Mouse (Mus musculus) hindbrain, embryonic 12.5 days (tissue): ENCODE measurements at regions not wholly inside any gene's neighbourhood (a gene's known extent, or its start where the extent isn't known, plus 50 kb on each side); places are given as distances from the start of the nearest gene placed in this dataset.

Experiments used
- ATAC-seq: fragments of 200-750 bp; cut with Nextera tagmentation; 2 replicates; pipeline ENCODE4 v1.8.0; 2017; ENCODE audit warnings: moderate TSS enrichment; ENCODE audit not compliant: low FRiP score
- H3K27ac ChIP-seq: fragments of 300-500 bp; sonication (generic); 2 replicates; pipeline ENCODE4 v1.5.1; 2016; ENCODE audit warnings: mild to moderate bottlenecking
- H3K27me3 ChIP-seq: fragments of 300-500 bp; sonication (generic); 2 replicates; pipeline ENCODE4 v1.6.1; 2016; ENCODE audit warnings: mild to moderate bottlenecking
- H3K36me3 ChIP-seq: fragments of 300-500 bp; sonication (generic); 2 replicates; pipeline ENCODE4 v1.6.1; 2016; ENCODE audit warnings: mild to moderate bottlenecking
- H3K4me1 ChIP-seq: fragments of 300-500 bp; sonication (generic); 2 replicates; pipeline ENCODE4 v1.6.1; 2016
- H3K4me2 ChIP-seq: fragments of 300-500 bp; sonication (generic); replicated peaks from 2 replicates; pipeline ENCODE4 v1.6.1; 2016; ENCODE audit warnings: mild to moderate bottlenecking
- H3K4me3 ChIP-seq: fragments of 300-500 bp; sonication (generic); 2 replicates; pipeline ENCODE4 v1.5.1; 2016; ENCODE audit warnings: mild to moderate bottlenecking
- H3K9ac ChIP-seq: fragments of 300-500 bp; sonication (generic); 2 replicates; pipeline ENCODE4 v1.6.1; 2016; ENCODE audit warnings: mild to moderate bottlenecking, moderate library complexity
- H3K9me3 ChIP-seq: fragments of 300-500 bp; sonication (generic); replicated peaks from 2 replicates; pipeline ENCODE4 v1.6.1; 2016; ENCODE audit warnings: mild to moderate bottlenecking
- WGBS: fragments of 180-500 bp; shearing (Covaris S2); methylation state at CpG from one replicate; pipeline ENCODE4 v1.1.7; 2016; 5-methylcytosine and 5-hydroxymethylcytosine counted together

DNA sequence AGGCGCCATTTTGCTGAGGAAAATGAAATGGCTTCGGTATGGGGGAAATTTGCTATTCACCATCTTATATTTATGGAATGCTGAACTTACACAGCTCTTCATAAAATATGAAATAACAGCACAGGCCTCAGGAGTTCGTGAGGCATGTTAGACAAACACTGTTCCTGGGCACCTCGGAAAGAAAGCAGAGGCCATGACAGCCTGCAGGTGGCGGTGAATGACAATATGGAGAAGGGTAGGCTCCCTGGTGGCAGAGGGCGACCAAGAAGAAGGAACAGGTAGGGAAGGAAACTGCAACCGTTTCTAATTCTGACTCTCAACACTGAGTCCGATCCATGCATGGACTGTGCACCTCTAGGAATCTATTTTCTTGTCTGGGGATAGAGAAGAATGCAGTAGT is 553.6 kb upstream of the Tmpo start:
- no peak for ATAC-seq
- no peak overlapping the region for H3K9ac ChIP-seq
- no peaks in the 10 kb centered on the region for H3K4me1 ChIP-seq
- no peak overlapping the region for H3K4me3 ChIP-seq
- WGBS, result 79% methylated on average over 8 of the region's 8 CpGs
- H3K9me3 ChIP-seq, result no peaks in the 10 kb centered on the region
- no peak overlapping the region for H3K27ac ChIP-seq
- H3K4me2 ChIP-seq, result no peak overlapping the region
- H3K36me3 ChIP-seq, result no peaks in the 10 kb centered on the region
- no peaks in the 10 kb centered on the region for H3K27me3 ChIP-seq

DNA sequence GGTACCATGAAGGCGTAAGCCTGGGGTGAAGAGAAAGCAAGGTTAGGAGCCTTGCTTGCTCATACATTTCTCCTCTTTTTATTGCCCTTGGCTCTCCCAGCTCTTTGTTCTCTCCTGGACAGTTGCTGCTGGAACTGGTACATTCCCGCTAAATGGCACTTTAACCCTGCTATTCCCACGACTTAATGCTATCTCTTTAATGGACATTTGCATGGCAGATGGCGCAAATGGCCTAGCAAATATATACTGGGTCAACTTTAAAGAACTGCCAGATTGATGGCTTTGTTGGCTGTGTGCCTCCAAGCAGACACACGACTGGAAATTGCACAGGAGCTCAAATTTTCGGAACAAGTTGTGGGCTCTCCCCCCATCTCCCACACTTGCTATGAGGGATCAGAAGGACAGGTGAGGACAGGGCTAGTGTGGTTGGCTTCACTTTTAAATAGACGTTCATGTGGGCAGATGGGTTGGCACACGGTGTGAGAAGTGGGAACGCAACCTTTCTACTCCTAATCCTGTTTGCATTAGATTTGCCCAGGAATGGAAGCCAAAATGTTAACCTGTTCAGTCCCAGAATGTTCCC is 551.0 kb upstream of the Tmpo start:
- H3K27ac ChIP-seq, result no peak overlapping the region
- WGBS, result 78% methylated on average over 9 of the region's 9 CpGs
- no peak for ATAC-seq
- no peaks in the 10 kb centered on the region for H3K36me3 ChIP-seq
- H3K4me3 ChIP-seq, result no peak overlapping the region
- H3K4me2 ChIP-seq, result no peak overlapping the region
- no peaks in the 10 kb centered on the region for H3K9me3 ChIP-seq
- no peak overlapping the region for H3K9ac ChIP-seq
- no peaks in the 10 kb centered on the region for H3K4me1 ChIP-seq
- no peaks in the 10 kb centered on the region for H3K27me3 ChIP-seq

DNA sequence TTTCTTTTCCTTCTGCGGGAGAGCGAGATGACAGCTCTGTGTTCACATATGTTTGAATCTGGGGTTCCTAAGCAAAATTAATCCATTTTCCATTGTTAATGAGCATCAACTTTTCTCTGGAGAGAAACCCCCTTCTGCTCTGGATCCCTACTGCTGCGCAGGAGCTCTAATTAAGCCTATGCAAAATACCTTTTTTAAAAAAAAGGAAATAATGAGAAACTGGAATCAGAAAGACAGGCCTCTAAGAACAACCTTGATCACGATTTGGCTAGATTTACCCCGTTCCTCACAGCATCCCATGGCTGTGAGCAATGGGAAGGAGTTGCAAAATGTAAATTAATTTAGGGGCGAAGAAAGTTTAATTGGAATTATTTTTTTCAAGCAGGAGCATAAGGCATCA is 548.9 kb upstream of the Tmpo start:
- WGBS, result 81% methylated on average over 6 of the region's 6 CpGs
- H3K4me3 ChIP-seq, result no peak overlapping the region

GRCm38 (mm10) chr10:91719561-91720371 is 538.7 kb upstream of the Tmpo start:
- no peak overlapping the region for H3K27ac ChIP-seq
- peak; percentile 38; the same call in 1 of the 2 replicates for ATAC-seq

More for the DNA sequence above, 548.9 kb upstream of the Tmpo start:
- H3K27me3 ChIP-seq, result no peaks in the 10 kb centered on the region
- H3K27ac ChIP-seq, result no peak overlapping the region
- no peaks in the 10 kb centered on the region for H3K4me1 ChIP-seq
- H3K9me3 ChIP-seq, result no peaks in the 10 kb centered on the region
- H3K4me2 ChIP-seq, result no peak overlapping the region
- no peak overlapping the region for H3K9ac ChIP-seq
- ATAC-seq, result no peak
- no peaks in the 10 kb centered on the region for H3K36me3 ChIP-seq

GRCm38 (mm10) chr10:91716604-91717003 is 535.5 kb upstream of the Tmpo start:
- no peaks in the 10 kb centered on the region for H3K36me3 ChIP-seq
- no peak overlapping the region for H3K9ac ChIP-seq
- H3K4me2 ChIP-seq, result no peak overlapping the region
- H3K27ac ChIP-seq, result peak overlapping the region; percentile 58; the same call in 1 of the 2 replicates
- 0 out of 2 replicates have a peak, but pooled peaks cover 3% of the 10 kb centered on the region for H3K4me1 ChIP-seq
- H3K4me3 ChIP-seq, result no peak overlapping the region
- no peaks in the 10 kb centered on the region for H3K9me3 ChIP-seq
- H3K27me3 ChIP-seq, result no peaks in the 10 kb centered on the region
- 77% methylated on average over 7 of the region's 7 CpGs for WGBS
- ATAC-seq, result no peak

More at GRCm38 (mm10) chr10:91719561-91720371, 538.7 kb upstream of the Tmpo start:
- Histone ChIP-seq H3K4me1 (0 out of 2 replicates have a peak, but pooled peaks cover 3% of the 10 kb centered on the region), H3K27me3 (no peaks in the 10 kb centered on the region), H3K4me2 (no peak overlapping the region), H3K36me3 (no peaks in the 10 kb centered on the region), H3K9ac (no peak overlapping the region), H3K9me3 (no peaks in the 10 kb centered on the region), H3K4me3 (no peak overlapping the region)
- WGBS, result 83% methylated on average over 9 of the region's 9 CpGs

GRCm38 (mm10) chr10:91714648-91715047 is 533.5 kb upstream of the Tmpo start:
- Histone ChIP-seq H3K36me3 (no peaks in the 10 kb centered on the region), H3K4me1 (0 out of 2 replicates have a peak, but pooled peaks cover 3% of the 10 kb centered on the region), H3K9ac (no peak overlapping the region), H3K4me3 (no peak overlapping the region), H3K27ac (no peak overlapping the region), H3K9me3 (no peaks in the 10 kb centered on the region), H3K4me2 (no peak overlapping the region), H3K27me3 (no peaks in the 10 kb centered on the region)
- WGBS, result 87% methylated on average over 3 of the region's 3 CpGs
- ATAC-seq, result no peak

DNA sequence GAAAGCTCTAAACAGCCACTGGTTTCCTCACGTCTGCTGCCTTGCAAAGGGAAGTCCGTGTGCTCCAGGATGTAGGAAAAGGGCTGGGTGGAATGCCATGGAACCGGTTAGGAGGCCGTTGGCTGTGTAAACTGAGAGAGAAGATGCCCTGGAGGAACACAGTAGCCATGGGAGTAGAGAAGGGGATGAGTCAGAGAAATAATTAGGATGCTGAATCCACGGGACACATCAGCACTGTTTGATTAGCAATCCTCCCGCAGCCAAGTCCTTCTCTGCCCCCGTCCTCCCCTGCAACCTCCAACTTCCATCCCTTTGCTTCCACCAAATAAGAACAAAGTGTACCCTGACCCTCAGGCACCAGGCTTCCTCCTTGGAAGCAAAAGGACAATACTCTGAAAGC is 532.4 kb upstream of the Tmpo start:
- H3K4me1 ChIP-seq, result 0 out of 2 replicates have a peak, but pooled peaks cover 3% of the 10 kb centered on the region
- no peak overlapping the region for H3K4me2 ChIP-seq
- no peak for ATAC-seq
- no peaks in the 10 kb centered on the region for H3K36me3 ChIP-seq
- 47% methylated on average over 7 of the region's 7 CpGs for WGBS
- H3K27me3 ChIP-seq, result no peaks in the 10 kb centered on the region
- H3K9me3 ChIP-seq, result no peaks in the 10 kb centered on the region
- no peak overlapping the region for H3K9ac ChIP-seq
- no peak overlapping the region for H3K27ac ChIP-seq
- no peak overlapping the region for H3K4me3 ChIP-seq

DNA sequence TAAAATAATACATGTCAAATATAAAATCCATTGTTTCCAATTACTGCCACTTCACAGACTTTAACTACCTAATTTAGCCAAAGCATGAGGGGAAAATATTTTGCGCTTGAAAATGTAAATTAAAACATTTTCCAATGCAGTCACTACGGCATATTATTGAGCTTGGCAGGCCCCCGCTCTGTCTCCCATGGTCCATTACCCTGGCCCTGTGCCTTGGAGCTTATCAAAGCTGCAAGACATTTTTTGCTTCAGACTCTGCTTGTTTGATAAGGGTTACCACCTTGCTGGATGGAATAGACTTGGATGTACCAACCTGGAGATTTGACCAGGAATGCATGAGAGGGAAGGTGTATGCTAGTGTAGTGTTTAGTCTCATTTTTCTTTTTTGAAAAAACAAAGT is 525.7 kb upstream of the Tmpo start:
- Histone ChIP-seq H3K4me1 (no peaks in the 10 kb centered on the region), H3K4me3 (no peak overlapping the region), H3K27me3 (no peaks in the 10 kb centered on the region), H3K9ac (no peak overlapping the region), H3K9me3 (no peaks in the 10 kb centered on the region), H3K27ac (no peak overlapping the region), H3K36me3 (no peaks in the 10 kb centered on the region), H3K4me2 (no peak overlapping the region)
- ATAC-seq, result no peak
- WGBS, result 85% methylated on average over 3 of the region's 3 CpGs

DNA sequence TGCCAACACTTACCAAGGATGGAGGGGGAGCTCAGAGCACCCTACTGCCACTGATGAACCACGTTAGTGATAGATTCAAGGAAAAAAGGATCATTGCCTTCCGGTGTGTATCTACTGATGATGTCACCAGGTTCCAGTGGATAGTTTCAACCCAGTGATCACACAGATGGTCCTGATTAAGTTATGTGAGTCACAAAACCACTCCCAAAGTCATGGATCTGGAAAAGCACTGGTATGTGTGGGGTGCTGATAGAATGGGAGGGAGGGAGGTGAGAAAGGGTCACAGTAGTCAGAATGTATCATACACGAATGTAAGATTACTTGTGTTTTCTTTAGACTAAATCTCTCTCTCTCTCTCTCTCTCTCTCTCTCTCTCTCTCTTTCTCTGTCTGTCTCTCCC is 523.6 kb upstream of the Tmpo start:
- ATAC-seq, result no peak
- Histone ChIP-seq H3K9me3 (no peaks in the 10 kb centered on the region), H3K4me2 (no peak overlapping the region), H3K4me3 (no peak overlapping the region), H3K36me3 (no peaks in the 10 kb centered on the region), H3K27me3 (no peaks in the 10 kb centered on the region), H3K9ac (no peak overlapping the region), H3K27ac (no peak overlapping the region), H3K4me1 (no peaks in the 10 kb centered on the region)
- 70% methylated on average over 3 of the region's 3 CpGs for WGBS

DNA sequence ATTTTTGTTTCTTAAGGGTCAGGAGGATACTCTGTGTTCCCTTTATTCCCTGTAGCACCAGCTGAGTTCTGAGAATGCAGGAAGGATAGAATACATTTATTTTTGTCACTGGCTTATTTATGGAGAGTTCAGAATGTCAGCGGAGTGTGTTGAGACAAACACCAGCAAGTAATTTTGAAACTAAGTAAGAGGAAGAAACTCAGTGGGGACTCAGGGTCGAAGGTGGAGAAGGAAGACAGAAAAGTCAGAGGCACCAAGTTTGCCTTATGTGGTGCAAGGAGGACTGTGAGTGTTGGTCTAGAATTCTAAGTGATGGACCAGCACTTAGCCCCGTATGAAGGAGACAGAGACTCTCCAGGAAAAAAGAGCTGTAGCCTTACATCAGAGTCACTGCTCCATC is 520.7 kb upstream of the Tmpo start:
- H3K27me3 ChIP-seq, result no peaks in the 10 kb centered on the region
- no peak overlapping the region for H3K4me2 ChIP-seq
- H3K36me3 ChIP-seq, result no peaks in the 10 kb centered on the region
- no peaks in the 10 kb centered on the region for H3K9me3 ChIP-seq
- H3K27ac ChIP-seq, result no peak overlapping the region
- ATAC-seq, result no peak
- WGBS, result 74% methylated on average over 3 of the region's 3 CpGs
- H3K4me3 ChIP-seq, result no peak overlapping the region
- no peak overlapping the region for H3K9ac ChIP-seq
- H3K4me1 ChIP-seq, result no peaks in the 10 kb centered on the region

DNA sequence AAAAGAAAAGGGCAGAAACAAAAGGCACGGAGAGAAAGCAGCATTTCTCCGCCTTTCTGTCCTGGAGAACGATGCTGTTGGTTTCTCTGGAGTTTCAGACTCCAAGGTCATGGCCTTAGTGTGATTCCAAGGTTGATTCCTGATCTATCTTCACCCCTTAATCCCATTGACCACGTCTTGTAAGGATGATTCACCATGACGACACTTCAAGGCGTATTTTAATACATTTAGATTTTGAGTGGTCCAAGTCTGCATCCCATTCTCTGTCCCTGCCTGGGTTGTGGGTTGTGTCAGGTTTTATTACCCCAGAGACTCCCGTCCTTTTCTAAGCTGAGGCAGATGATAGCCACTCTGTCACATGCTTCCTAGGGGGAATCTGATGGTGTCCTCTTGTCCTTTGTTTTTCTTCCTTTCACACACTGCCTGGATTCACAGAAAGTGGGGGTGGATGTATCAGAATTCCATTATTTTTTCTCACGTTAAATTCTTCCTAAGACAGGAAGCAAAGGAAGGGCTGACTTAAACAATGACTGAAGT is 505.0 kb upstream of the Tmpo start:
- Histone ChIP-seq H3K4me2 (no peak overlapping the region), H3K9me3 (no peaks in the 10 kb centered on the region), H3K27me3 (no peaks in the 10 kb centered on the region), H3K36me3 (no peaks in the 10 kb centered on the region), H3K4me3 (no peak overlapping the region), H3K27ac (peak overlapping the region; percentile 72), H3K4me1 (peaks cover 11% of the 10 kb centered on the region), H3K9ac (no peak overlapping the region)
- peak; percentile 64; the same call in 1 of the 2 replicates for ATAC-seq
- 52% methylated on average over 8 of the region's 8 CpGs for WGBS

- H3K4me2 ChIP-seq, result 0 out of 2 replicates have a peak overlapping the region, but pooled peaks have one; percentile 3
Measured at GRCm38 (mm10) chr10:91685164-91686027, 504.3 kb upstream of the Tmpo start.

More at GRCm38 (mm10) chr10:91685164-91686027, 504.3 kb upstream of the Tmpo start:
- Histone ChIP-seq H3K9ac (no peak overlapping the region), H3K4me3 (no peak overlapping the region), H3K4me1 (peaks cover 11% of the 10 kb centered on the region), H3K27me3 (no peaks in the 10 kb centered on the region), H3K27ac (peak overlapping the region; percentile 76), H3K9me3 (no peaks in the 10 kb centered on the region), H3K36me3 (no peaks in the 10 kb centered on the region)
- ATAC-seq, result peak; percentile 93
- WGBS, result 43% methylated on average over 8 of the region's 8 CpGs
